20 mouse cellular contexts compared by ENCODE assay signal in genomic region chr7:122258521-122258920, GRCm38 (mm10). TPM values are rescaled to one million over a fixed set of nuclear protein-coding genes. Genes with fewer than 3 reads are reported as not detected.
"Had no signal": no experiment of that assay in that cellular context is flagged by ENCODE, and none has a peak within 500 bp of the region (broad histone marks: within the 10 kb centered on the region; RNA-seq: fewer than 3 reads in every experiment).

No protein-coding gene starts in this region.

- H3K4me2 ChIP-seq: intestine, embryonic 15.5 days; kidney, embryonic 15.5 days; limb, embryonic 12.5 days; liver, embryonic 12.5 days; lung, embryonic 15.5 days; midbrain, embryonic 12.5 days; neural tube, embryonic 13.5 days had no signal

- H3K27ac ChIP-seq: intestine, embryonic 15.5 days; kidney, embryonic 15.5 days; limb, embryonic 12.5 days; liver, embryonic 12.5 days; lung, embryonic 15.5 days; midbrain, embryonic 12.5 days; neural tube, embryonic 13.5 days; stomach, postnatal 0 days had no signal

- DNase-seq: kidney, adult 18-20 months; kidney, postnatal 14 days; layer of hippocampus, adult 9-11 months; layer of hippocampus, postnatal 36 days; lung, postnatal 36 days; retina, postnatal 1 day; right cerebral cortex, postnatal 4 days; spleen, adult 18-20 months; thymus, adult 2 months; thymus, postnatal 25 days had no signal

- H3K4me3 ChIP-seq: intestine, embryonic 15.5 days; kidney, embryonic 15.5 days; limb, embryonic 12.5 days; liver, embryonic 12.5 days; lung, embryonic 15.5 days; midbrain, embryonic 12.5 days; neural tube, embryonic 13.5 days had no signal

- H3K9ac ChIP-seq: intestine, embryonic 15.5 days; kidney, embryonic 15.5 days; limb, embryonic 12.5 days; liver, embryonic 12.5 days; lung, embryonic 15.5 days; midbrain, embryonic 12.5 days; neural tube, embryonic 13.5 days had no signal

- H3K27me3 ChIP-seq: intestine, embryonic 15.5 days; liver, embryonic 12.5 days; lung, embryonic 15.5 days; midbrain, embryonic 12.5 days; neural tube, embryonic 13.5 days had no signal

- H3K4me1 ChIP-seq: intestine, embryonic 15.5 days; kidney, embryonic 15.5 days; limb, embryonic 12.5 days; liver, embryonic 12.5 days; lung, embryonic 15.5 days; midbrain, embryonic 12.5 days; neural tube, embryonic 13.5 days had no signal

- ATAC-seq: intestine, embryonic 15.5 days; liver, embryonic 12.5 days; midbrain, embryonic 16.5 days had no signal

- H3K9me3 ChIP-seq: intestine, embryonic 15.5 days; kidney, embryonic 15.5 days; limb, embryonic 12.5 days; liver, embryonic 12.5 days; lung, embryonic 15.5 days; midbrain, embryonic 12.5 days; neural tube, embryonic 13.5 days had no signal

- H3K36me3 ChIP-seq: intestine, embryonic 15.5 days; kidney, embryonic 15.5 days; limb, embryonic 12.5 days; liver, embryonic 12.5 days; lung, embryonic 15.5 days; midbrain, embryonic 12.5 days; neural tube, embryonic 13.5 days had no signal

RNA-seq across cellular contexts. Expression of gene Chp2, which starts 39.2 kb away (rescaled TPM):
- total RNA-seq: megakaryocyte-erythroid progenitor cell, adult 5-6 weeks had no signal
- polyA plus RNA-seq: limb, embryonic 12.5 days had no signal
